Mouse (Mus musculus) lung, adult 2 months (tissue): ENCODE measurements around the gene Odc1.

ENCODE experiments used
- CTCF ChIP-seq: fragments of 200-500 bp; IDR thresholded peaks from 2 replicates; pipeline ENCODE4 v1.5.1; 2011; ENCODE audit warnings: mild to moderate bottlenecking, low read length, control low read depth; ENCODE audit not compliant: insufficient read depth
- POLR2A ChIP-seq: fragments of 200-500 bp; IDR thresholded peaks from 2 replicates; pipeline ENCODE4 v1.6.1; 2011; ENCODE audit warnings: low read depth, mild to moderate bottlenecking, control low read depth, low read length, borderline replicate concordance; ENCODE audit errors: extremely low read depth

DNA sequence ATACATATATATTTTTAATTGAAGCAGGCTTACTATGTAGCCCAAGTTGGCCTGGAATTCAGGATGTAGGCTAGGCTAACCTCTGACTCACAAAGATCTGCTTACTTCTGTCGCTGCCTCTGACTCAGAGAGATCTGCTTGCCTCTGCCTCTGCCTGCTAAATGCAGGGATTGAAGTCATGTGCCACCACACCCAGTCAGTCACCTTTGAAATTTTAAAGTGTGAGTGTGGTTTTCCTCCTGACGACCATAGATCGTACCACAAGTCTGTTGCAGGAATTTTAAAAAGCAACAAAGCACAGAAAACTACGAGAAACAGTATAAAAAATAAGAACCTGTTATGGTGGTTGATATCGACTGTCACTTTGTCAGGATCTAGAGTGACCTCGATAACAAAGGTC, 33.6 kb upstream of the Odc1 start:
- TF ChIP-seq CTCF: no peak
- no peak for TF ChIP-seq POLR2A
